Mouse (Mus musculus) hindbrain, embryonic 14.5 days (tissue): ENCODE results near the gene Gns. TPM values are rescaled to one million over a fixed set of nuclear protein-coding genes. Genes with fewer than 3 reads are reported as not detected.
A peak's percentile ranks its signal among the peaks of the same experiment; 100 is the strongest.

Source experiments
- ATAC-seq: fragments of 200-750 bp; cut with Nextera tagmentation; 2 replicates; pipeline ENCODE4 v1.8.0; 2017; ENCODE audit warnings: moderate number of reproducible peaks, mild to moderate bottlenecking, moderate TSS enrichment, moderate library complexity; ENCODE audit not compliant: low FRiP score
- DNase-seq: peaks from one replicate; pipeline ENCODE4 v3.0.0-alpha.2; 2015; ENCODE audit warnings: low spot score
- H3K27ac ChIP-seq: fragments of 300-500 bp; sonication (generic); 2 replicates; pipeline ENCODE4 v1.5.1; 2014; ENCODE audit warnings: mild to moderate bottlenecking, moderate library complexity
- H3K27me3 ChIP-seq: fragments of 300-500 bp; sonication (generic); 2 replicates; pipeline ENCODE4 v1.6.1; 2014; ENCODE audit warnings: mild to moderate bottlenecking, low read length, mixed read lengths; ENCODE audit not compliant: control insufficient read depth, insufficient read depth
- H3K36me3 ChIP-seq: fragments of 300-500 bp; sonication (generic); replicated peaks from 2 replicates; pipeline ENCODE4 v1.6.1; 2014; ENCODE audit not compliant: control insufficient read depth, insufficient read depth
- H3K4me1 ChIP-seq: fragments of 300-500 bp; sonication (generic); replicated peaks from 2 replicates; pipeline ENCODE4 v1.6.1; 2014; ENCODE audit warnings: antibody characterized with exemption, low read length, mixed read lengths; ENCODE audit not compliant: control insufficient read depth, insufficient read depth
- H3K4me2 ChIP-seq: fragments of 300-500 bp; sonication (generic); replicated peaks from 2 replicates; pipeline ENCODE4 v1.6.1; 2014; ENCODE audit warnings: mild to moderate bottlenecking, moderate library complexity
- H3K4me3 ChIP-seq: fragments of 300-500 bp; sonication (generic); replicated peaks from 2 replicates; pipeline ENCODE4 v1.5.1; 2014; ENCODE audit warnings: mild to moderate bottlenecking, low read length
- H3K9ac ChIP-seq: fragments of 300-500 bp; sonication (generic); 2 replicates; pipeline ENCODE4 v1.6.1; 2014
- H3K9me3 ChIP-seq: fragments of 300-500 bp; sonication (generic); 2 replicates; pipeline ENCODE4 v1.6.1; 2016; ENCODE audit warnings: low read length; ENCODE audit not compliant: control insufficient read depth
- WGBS: fragments of 180-500 bp; shearing (Covaris S2); extraction: QIAGEN DNeasy Blood & Tissue Kit; methylation state at CpG from one replicate; pipeline ENCODE4 v1.1.7; 2014; 5-methylcytosine and 5-hydroxymethylcytosine counted together
- polyA plus RNA-seq: library from polyadenylated mRNA; unstranded; fragments of >200 nt; fragmentation: Nextera tagmentation; extraction: Ambion mirVana; gene quantifications from 2 replicates; pipeline ENCODE4 v1.2.1, GENCODE M21; 2014

The Gns gene
- polyA plus RNA-seq, 1 experiment from 2014 or later: 54.3 TPM

- Histone ChIP-seq H3K9me3 (no peaks in the 10 kb centered on the region), H3K4me1 (peaks cover 25% of the 10 kb centered on the region), H3K36me3 (no peaks in the 10 kb centered on the region), H3K4me2 (no peak overlapping the region), H3K4me3 (no peak overlapping the region), H3K27ac (peak overlapping the region; percentile 63), H3K27me3 (no peaks in the 10 kb centered on the region), H3K9ac (0 out of 2 replicates have a peak overlapping the region, but pooled peaks have one; percentile 9)
- 29% methylated on average over 16 of the region's 16 CpGs for WGBS
- ATAC-seq: peak; percentile 65
- peak; percentile 44 for DNase-seq
These were observed 58.9 kb downstream of the Gns start for GRCm38 (mm10) chr10:121423541-121424349.

GRCm38 (mm10) chr10:121424455-121424854 is 59.6 kb downstream of the Gns start:
- WGBS: 69% methylated on average over 3 of the region's 3 CpGs
- Histone ChIP-seq H3K9me3 (no peaks in the 10 kb centered on the region), H3K4me1 (peaks cover 24% of the 10 kb centered on the region), H3K4me3 (no peak overlapping the region), H3K27me3 (no peaks in the 10 kb centered on the region), H3K4me2 (no peak overlapping the region), H3K9ac (no peak overlapping the region), H3K36me3 (no peaks in the 10 kb centered on the region), H3K27ac (peak overlapping the region; percentile 63; the same call in 1 of the 2 replicates)
- DNase-seq (no peak), ATAC-seq (no peak)

- Histone ChIP-seq H3K27me3 (no peaks in the 10 kb centered on the region), H3K4me2 (no peak overlapping the region), H3K9ac (no peak overlapping the region), H3K4me1 (peaks cover 24% of the 10 kb centered on the region), H3K27ac (no peak overlapping the region), H3K9me3 (no peaks in the 10 kb centered on the region), H3K4me3 (no peak overlapping the region), H3K36me3 (no peaks in the 10 kb centered on the region)
- ATAC-seq: no peak
- DNase-seq: no peak
- 90% methylated on average over 5 of the region's 5 CpGs for WGBS
These were observed 60.2 kb downstream of the Gns start for GRCm38 (mm10) chr10:121425079-121425478.

GRCm38 (mm10) chr10:121425506-121426025 is 60.7 kb downstream of the Gns start:
- peaks cover 21% of the 10 kb centered on the region for H3K4me1 ChIP-seq
- WGBS: 86% methylated on average over 14 of the region's 14 CpGs

GRCm38 (mm10) chr10:121426458-121427070 is 61.7 kb downstream of the Gns start:
- Histone ChIP-seq H3K9me3 (no peaks in the 10 kb centered on the region), H3K36me3 (no peaks in the 10 kb centered on the region), H3K4me2 (no peak overlapping the region), H3K4me3 (no peak overlapping the region), H3K27ac (no peak overlapping the region), H3K4me1 (peaks cover 23% of the 10 kb centered on the region), H3K9ac (no peak overlapping the region), H3K27me3 (no peaks in the 10 kb centered on the region)
- ATAC-seq (no peak), DNase-seq (no peak)
- 44% methylated on average over 5 of the region's 5 CpGs for WGBS

More at GRCm38 (mm10) chr10:121425506-121426025, 60.7 kb downstream of the Gns start:
- Histone ChIP-seq H3K9ac (no peak overlapping the region), H3K4me2 (no peak overlapping the region), H3K27ac (no peak overlapping the region), H3K36me3 (no peaks in the 10 kb centered on the region), H3K4me3 (no peak overlapping the region), H3K9me3 (no peaks in the 10 kb centered on the region), H3K27me3 (no peaks in the 10 kb centered on the region)
- DNase-seq (no peak), ATAC-seq (no peak)

- Histone ChIP-seq H3K4me3 (no peak overlapping the region), H3K27ac (no peak overlapping the region), H3K27me3 (no peaks in the 10 kb centered on the region), H3K9ac (no peak overlapping the region), H3K4me1 (peaks cover 28% of the 10 kb centered on the region), H3K9me3 (no peaks in the 10 kb centered on the region), H3K36me3 (no peaks in the 10 kb centered on the region), H3K4me2 (no peak overlapping the region)
- no peak for DNase-seq
- ATAC-seq: no peak
- WGBS: 63% methylated on average over 5 of the region's 5 CpGs
These were observed 62.2 kb downstream of the Gns start for GRCm38 (mm10) chr10:121427136-121427535.

GRCm38 (mm10) chr10:121428011-121428711 is 63.3 kb downstream of the Gns start:
- Histone ChIP-seq H3K4me1 (peaks cover 37% of the 10 kb centered on the region), H3K9me3 (no peaks in the 10 kb centered on the region), H3K27me3 (no peaks in the 10 kb centered on the region), H3K36me3 (no peaks in the 10 kb centered on the region), H3K4me3 (no peak overlapping the region), H3K27ac (no peak overlapping the region), H3K9ac (no peak overlapping the region), H3K4me2 (no peak overlapping the region)
- ATAC-seq: no peak
- WGBS: 84% methylated on average over 15 of the region's 15 CpGs
- DNase-seq: no peak

- Histone ChIP-seq H3K27ac (no peak overlapping the region), H3K4me1 (peaks cover 33% of the 10 kb centered on the region), H3K27me3 (no peaks in the 10 kb centered on the region), H3K9ac (no peak overlapping the region), H3K9me3 (no peaks in the 10 kb centered on the region), H3K4me2 (no peak overlapping the region), H3K4me3 (no peak overlapping the region), H3K36me3 (no peaks in the 10 kb centered on the region)
- 41% methylated on average over 2 of the region's 2 CpGs for WGBS
- no peak for DNase-seq
- ATAC-seq: no peak
These were observed 64.2 kb downstream of the Gns start for GRCm38 (mm10) chr10:121429089-121429488.

GRCm38 (mm10) chr10:121429581-121429980 is 64.7 kb downstream of the Gns start:
- 70% methylated on average over 8 of the region's 8 CpGs for WGBS
- Histone ChIP-seq H3K9ac (no peak overlapping the region), H3K36me3 (no peaks in the 10 kb centered on the region), H3K4me2 (no peak overlapping the region), H3K9me3 (no peaks in the 10 kb centered on the region), H3K27ac (peak overlapping the region; percentile 57; the same call in 1 of the 2 replicates), H3K4me3 (no peak overlapping the region), H3K27me3 (no peaks in the 10 kb centered on the region), H3K4me1 (peaks cover 28% of the 10 kb centered on the region)
- ATAC-seq (0 out of 2 replicates have a peak, but pooled peaks have one; percentile 8), DNase-seq (no peak)
